Mouse (Mus musculus) olfactory bulb, adult 2 months (tissue): ENCODE results near the gene Cep104.
A peak's percentile ranks its signal among the peaks of the same experiment; 100 is the strongest.

ENCODE experiments used
- CTCF ChIP-seq: fragments of 200-500 bp; IDR thresholded peaks from 2 replicates; pipeline ENCODE4 v1.5.1; 2012; ENCODE audit warnings: low read depth, mild to moderate bottlenecking, low read length, moderate library complexity; ENCODE audit not compliant: insufficient read depth
- POLR2A ChIP-seq: fragments of 200-500 bp; IDR thresholded peaks from 2 replicates; pipeline ENCODE4 v1.6.1; 2012; ENCODE audit warnings: mild to moderate bottlenecking, low read depth, low read length, moderate library complexity; ENCODE audit not compliant: insufficient read depth

GRCm38 (mm10) chr4:154019571-154019970 lies 44.6 kb downstream of the Cep104 start:
- no peak for TF ChIP-seq POLR2A
- peak; percentile 58; the same call in 1 of the 2 replicates for TF ChIP-seq CTCF
